Mouse (Mus musculus) neural tube, embryonic 15.5 days (tissue): ENCODE results near the gene Tns1. TPM values are rescaled to one million over a fixed set of nuclear protein-coding genes. Genes with fewer than 3 reads are reported as not detected.
"Not testable (repeated sequence)": the region's sequence is repeated elsewhere in the genome, so short reads cannot be mapped to it uniquely, and the experiment has no call there.

Source experiments
- ATAC-seq: fragments of 200-750 bp; cut with Nextera tagmentation; 2 replicates; pipeline ENCODE4 v1.8.0; 2017; ENCODE audit warnings: mild to moderate bottlenecking, moderate TSS enrichment, moderate library complexity; ENCODE audit not compliant: low FRiP score
- H3K27ac ChIP-seq: fragments of 300-500 bp; sonication (generic); replicated peaks from 2 replicates; pipeline ENCODE4 v1.5.1; 2015; ENCODE audit warnings: mild to moderate bottlenecking, inconsistent platforms
- H3K27me3 ChIP-seq: fragments of 300-500 bp; sonication (generic); replicated peaks from 2 replicates; pipeline ENCODE4 v1.6.1; 2015; ENCODE audit warnings: inconsistent platforms
- H3K36me3 ChIP-seq: fragments of 300-500 bp; sonication (generic); 2 replicates; pipeline ENCODE4 v1.6.1; 2015; ENCODE audit warnings: inconsistent platforms
- H3K4me1 ChIP-seq: fragments of 300-500 bp; sonication (generic); 2 replicates; pipeline ENCODE4 v1.6.1; 2015; ENCODE audit warnings: inconsistent platforms
- H3K4me2 ChIP-seq: fragments of 300-500 bp; sonication (generic); 2 replicates; pipeline ENCODE4 v1.6.1; 2015; ENCODE audit warnings: inconsistent platforms, mild to moderate bottlenecking, moderate library complexity
- H3K4me3 ChIP-seq: fragments of 300-500 bp; sonication (generic); replicated peaks from 2 replicates; pipeline ENCODE4 v1.5.1; 2015; ENCODE audit warnings: mild to moderate bottlenecking, inconsistent platforms
- H3K9ac ChIP-seq: fragments of 300-500 bp; sonication (generic); replicated peaks from 2 replicates; pipeline ENCODE4 v1.6.1; 2015; ENCODE audit warnings: mild to moderate bottlenecking, inconsistent platforms
- H3K9me3 ChIP-seq: fragments of 300-500 bp; sonication (generic); replicated peaks from 2 replicates; pipeline ENCODE4 v1.6.1; 2016; ENCODE audit warnings: inconsistent platforms
- WGBS: fragments of 180-500 bp; shearing (Covaris S2); methylation state at CpG from one replicate; pipeline ENCODE4 v1.1.7; 2015; ENCODE audit warnings: mixed read lengths; 5-methylcytosine and 5-hydroxymethylcytosine counted together
- polyA plus RNA-seq: library from polyadenylated mRNA; unstranded; fragments of >200 nt; fragmentation: Nextera tagmentation; extraction: Ambion mirVana; gene quantifications from 2 replicates; pipeline ENCODE4 v1.2.1, GENCODE M21; 2015

Gene Tns1
- polyA plus RNA-seq, 1 experiment from 2014 or later: 13.3 TPM

DNA sequence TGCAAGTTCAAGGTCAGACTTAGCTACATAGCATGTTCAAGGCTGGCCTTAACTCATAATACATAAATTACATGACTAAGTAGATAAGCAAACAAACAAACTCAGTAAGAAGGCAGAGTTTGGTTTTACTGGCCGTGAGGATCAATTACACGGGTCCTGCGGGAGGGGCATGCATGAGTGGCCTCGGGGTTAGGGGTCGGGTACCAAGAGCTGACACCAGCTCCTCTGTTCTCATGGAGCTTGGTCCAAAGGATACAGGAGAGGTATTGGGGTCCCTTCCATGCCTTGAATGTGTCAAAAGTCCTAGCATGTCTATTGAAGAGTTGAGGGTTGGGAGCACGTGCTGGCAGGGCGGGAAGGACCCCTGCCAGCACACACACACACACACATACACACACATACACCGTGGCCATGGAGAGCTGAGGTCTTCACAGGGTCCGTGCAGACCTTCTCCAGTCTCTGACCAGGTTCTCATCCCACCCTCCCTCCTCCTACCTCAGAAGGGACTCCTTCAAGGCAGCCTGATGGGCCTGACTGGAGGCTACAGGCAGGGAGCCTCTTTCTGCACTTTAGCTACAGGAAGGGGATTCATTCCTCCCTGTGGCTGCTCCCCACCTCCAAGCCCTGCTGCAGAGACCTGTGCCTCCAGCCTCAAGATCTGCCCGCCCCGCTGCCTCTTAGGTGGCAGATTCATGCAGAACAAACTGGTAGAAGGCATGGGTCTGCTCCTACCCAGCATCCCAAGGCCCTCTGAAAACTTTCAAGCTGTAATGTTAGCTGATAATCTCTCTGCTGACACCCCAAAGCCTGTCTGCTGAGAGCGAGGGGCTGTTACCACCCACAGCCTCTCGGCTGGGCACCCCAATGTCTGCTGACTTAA is 215.9 kb downstream of the Tns1 start:
- H3K9ac ChIP-seq: no peak overlapping the region
- peaks cover 9% of the 10 kb centered on the region for H3K4me1 ChIP-seq
- H3K36me3 ChIP-seq: no peaks in the 10 kb centered on the region
- no peak overlapping the region for H3K4me3 ChIP-seq
- H3K27ac ChIP-seq: no peak overlapping the region
- H3K9me3 ChIP-seq: 0 out of 2 replicates have a peak, but pooled peaks cover 3% of the 10 kb centered on the region
- no peak for ATAC-seq
- WGBS: 72% methylated on average over 13 of the region's 13 CpGs
- H3K27me3 ChIP-seq: no peaks in the 10 kb centered on the region
- no peak overlapping the region for H3K4me2 ChIP-seq

DNA sequence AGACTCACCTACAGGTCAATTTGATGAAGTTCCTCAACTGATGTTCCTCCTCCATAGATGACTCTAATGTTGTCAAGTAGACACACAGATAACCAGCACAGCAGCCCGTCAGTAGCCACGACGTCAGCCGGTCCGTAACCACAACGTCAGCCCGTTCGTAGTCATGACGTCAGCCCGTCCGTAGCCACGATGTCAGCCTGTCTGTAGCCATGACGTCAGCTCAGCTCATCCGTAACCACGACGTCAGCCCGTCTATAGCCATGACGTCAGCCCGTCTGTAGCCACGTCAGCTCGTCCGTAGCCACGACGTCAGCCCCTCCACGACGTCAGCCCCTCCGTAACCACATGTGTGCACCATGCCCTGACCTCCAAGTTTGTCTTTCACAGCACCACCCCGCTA is 217.1 kb downstream of the Tns1 start:
- Histone ChIP-seq H3K27ac (no peak overlapping the region), H3K4me3 (no peak overlapping the region), H3K4me2 (no peak overlapping the region), H3K36me3 (no peaks in the 10 kb centered on the region), H3K9ac (no peak overlapping the region), H3K4me1 (peaks cover 16% of the 10 kb centered on the region), H3K9me3 (0 out of 2 replicates have a peak, but pooled peaks cover 3% of the 10 kb centered on the region), H3K27me3 (no peaks in the 10 kb centered on the region)
- ATAC-seq: no peak
- 92% methylated on average over 28 of the region's 28 CpGs for WGBS

DNA sequence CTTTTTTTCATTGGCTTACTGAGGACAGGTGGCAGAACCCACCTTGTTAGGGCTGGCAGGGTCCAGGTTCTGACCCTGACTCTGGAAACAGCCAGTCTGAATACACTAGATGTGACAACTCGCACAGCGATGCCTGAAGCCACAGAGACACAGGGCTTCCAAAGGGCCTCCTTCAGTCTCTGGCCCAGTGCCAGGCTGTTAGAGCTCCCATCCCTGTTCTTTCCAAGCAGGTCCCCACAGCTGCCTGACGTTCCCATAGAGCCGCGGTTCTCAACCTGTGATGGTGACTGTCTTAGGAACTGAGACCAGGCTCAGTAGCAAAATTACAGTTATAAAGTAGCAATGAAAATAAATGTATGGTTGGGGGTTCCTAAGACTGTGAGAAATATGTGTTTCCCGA is 217.9 kb downstream of the Tns1 start:
- Histone ChIP-seq H3K4me2 (no peak overlapping the region), H3K4me3 (no peak overlapping the region), H3K36me3 (no peaks in the 10 kb centered on the region), H3K27ac (no peak overlapping the region), H3K4me1 (peaks cover 21% of the 10 kb centered on the region), H3K9ac (no peak overlapping the region), H3K9me3 (0 out of 2 replicates have a peak, but pooled peaks cover 3% of the 10 kb centered on the region), H3K27me3 (no peaks in the 10 kb centered on the region)
- ATAC-seq: no peak
- WGBS: 51% methylated on average over 6 of the region's 6 CpGs

DNA sequence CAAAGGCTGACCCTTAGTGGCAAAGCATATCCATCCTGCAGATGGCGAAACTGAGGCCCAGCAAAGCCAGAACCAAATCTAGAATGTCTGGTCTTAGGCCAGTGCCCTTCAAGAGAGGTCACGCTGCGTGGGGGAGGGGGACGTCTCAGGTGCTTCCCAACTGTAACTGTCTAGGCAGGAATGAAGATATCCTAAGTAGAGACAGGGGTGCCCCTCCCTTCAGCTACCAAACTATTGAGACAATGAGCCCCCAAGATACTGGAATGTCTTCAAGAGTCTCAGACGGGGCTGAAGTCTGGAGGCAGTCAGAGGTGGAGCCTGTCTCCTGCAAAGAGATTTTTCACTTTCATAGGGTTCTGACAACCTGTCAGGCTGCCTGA is 218.4 kb downstream of the Tns1 start:
- no peak overlapping the region for H3K4me3 ChIP-seq
- H3K27ac ChIP-seq: no peak overlapping the region
- H3K9me3 ChIP-seq: 0 out of 2 replicates have a peak, but pooled peaks cover 3% of the 10 kb centered on the region
- no peak for ATAC-seq
- peaks cover 21% of the 10 kb centered on the region for H3K4me1 ChIP-seq
- 81% methylated on average over 5 of the region's 5 CpGs for WGBS
- H3K4me2 ChIP-seq: no peak overlapping the region
- H3K27me3 ChIP-seq: no peaks in the 10 kb centered on the region
- H3K9ac ChIP-seq: no peak overlapping the region
- H3K36me3 ChIP-seq: no peaks in the 10 kb centered on the region

- no peaks in the 10 kb centered on the region for H3K27me3 ChIP-seq
- WGBS: 54% methylated on average over 10 of the region's 10 CpGs
Observed at GRCm38 (mm10) chr1:73905111-73905810, 219.0 kb downstream of the Tns1 start.

DNA sequence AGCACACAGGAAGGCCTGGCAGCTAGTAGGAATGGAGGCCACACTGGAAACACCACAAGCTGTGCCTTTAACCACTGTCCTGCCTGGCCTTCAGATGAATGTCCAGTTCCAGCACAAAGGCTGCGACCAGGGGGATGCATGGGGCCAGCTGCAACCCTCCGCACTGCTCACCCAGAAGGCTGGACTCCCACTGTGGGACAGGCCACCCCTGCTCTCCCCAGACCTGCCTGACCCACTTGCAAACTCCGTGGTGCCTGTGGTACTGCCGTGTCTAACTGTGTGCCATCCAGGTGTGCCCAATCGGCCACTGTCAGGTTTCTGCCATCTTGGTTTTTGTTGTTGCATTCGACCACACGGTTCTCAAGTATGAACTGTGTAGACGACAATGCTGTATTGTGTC is 219.6 kb downstream of the Tns1 start:
- no peak overlapping the region for H3K9ac ChIP-seq
- no peak overlapping the region for H3K27ac ChIP-seq
- H3K4me1 ChIP-seq: peaks cover 21% of the 10 kb centered on the region
- no peak overlapping the region for H3K4me2 ChIP-seq
- no peaks in the 10 kb centered on the region for H3K36me3 ChIP-seq
- WGBS: 93% methylated on average over 8 of the region's 8 CpGs
- 0 out of 2 replicates have a peak, but pooled peaks cover 3% of the 10 kb centered on the region for H3K9me3 ChIP-seq
- H3K27me3 ChIP-seq: no peaks in the 10 kb centered on the region
- ATAC-seq: no peak
- no peak overlapping the region for H3K4me3 ChIP-seq

More at GRCm38 (mm10) chr1:73905111-73905810, 219.0 kb downstream of the Tns1 start:
- Histone ChIP-seq H3K9ac (no peak overlapping the region), H3K27ac (no peak overlapping the region), H3K4me1 (peaks cover 21% of the 10 kb centered on the region), H3K4me2 (no peak overlapping the region), H3K9me3 (0 out of 2 replicates have a peak, but pooled peaks cover 3% of the 10 kb centered on the region), H3K4me3 (no peak overlapping the region), H3K36me3 (no peaks in the 10 kb centered on the region)
- ATAC-seq: no peak

GRCm38 (mm10) chr1:73903035-73903434 is 221.2 kb downstream of the Tns1 start:
- H3K36me3 ChIP-seq: no peaks in the 10 kb centered on the region
- peak overlapping the region; percentile 6; the same call in 1 of the 2 replicates for H3K27ac ChIP-seq
- ATAC-seq: peak; percentile 33; the same call in 1 of the 2 replicates
- H3K9me3 ChIP-seq: 0 out of 2 replicates have a peak, but pooled peaks cover 3% of the 10 kb centered on the region
- WGBS: 83% methylated on average over 5 of the region's 5 CpGs
- H3K4me1 ChIP-seq: peaks cover 21% of the 10 kb centered on the region
- H3K27me3 ChIP-seq: no peaks in the 10 kb centered on the region
- H3K4me2 ChIP-seq: no peak overlapping the region
- no peak overlapping the region for H3K4me3 ChIP-seq
- H3K9ac ChIP-seq: no peak overlapping the region

DNA sequence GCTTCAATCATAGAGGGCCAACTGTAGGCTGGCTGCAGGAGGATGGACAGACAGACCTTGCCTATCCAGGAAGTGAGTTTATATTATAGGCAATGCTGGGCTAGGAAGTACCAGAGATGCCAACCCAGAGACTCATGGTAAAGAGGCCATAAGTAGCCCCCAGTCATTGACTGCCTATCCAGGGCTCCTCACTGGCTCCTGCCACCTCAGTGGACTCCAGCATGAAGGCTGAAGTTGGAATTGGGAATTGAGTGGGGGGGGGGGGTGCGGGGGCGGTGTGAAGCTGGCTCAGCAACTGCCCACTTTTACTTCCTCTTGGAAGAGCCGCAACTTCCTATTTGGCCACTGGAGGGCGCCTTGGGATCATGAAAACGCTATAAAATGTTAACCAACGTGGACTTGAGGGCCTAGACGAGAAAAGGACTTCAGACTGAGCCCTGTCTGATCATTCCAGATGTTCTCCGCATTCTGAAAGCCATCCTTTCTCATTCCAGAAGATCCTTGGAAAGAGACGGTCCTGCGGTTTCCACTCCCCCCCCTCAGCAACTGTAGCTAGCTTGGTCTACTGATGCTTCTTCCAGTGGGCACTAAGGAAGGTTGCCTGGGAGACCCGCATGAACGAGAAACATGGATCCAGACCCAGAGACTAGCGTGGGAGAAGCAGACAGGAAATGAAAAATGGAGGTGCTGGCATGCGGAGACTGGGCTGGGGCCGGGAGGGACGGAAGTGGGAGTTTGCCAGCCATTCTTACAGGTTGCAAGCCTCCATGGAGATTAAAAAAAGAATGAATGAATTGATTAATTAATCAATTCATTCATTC is 221.9 kb downstream of the Tns1 start:
- Histone ChIP-seq H3K27me3 (no peaks in the 10 kb centered on the region), H3K4me2 (peak overlapping the region; percentile 1; the same call in 1 of the 2 replicates), H3K4me3 (no peak overlapping the region), H3K4me1 (peaks cover 21% of the 10 kb centered on the region), H3K36me3 (no peaks in the 10 kb centered on the region), H3K9ac (no peak overlapping the region), H3K27ac (peak overlapping the region; percentile 6; the same call in 1 of the 2 replicates), H3K9me3 (0 out of 2 replicates have a peak, but pooled peaks cover 3% of the 10 kb centered on the region)
- ATAC-seq: peak; percentile 64
- WGBS: 9% methylated on average over 16 of the region's 16 CpGs

GRCm38 (mm10) chr1:73901496-73901899 is 222.8 kb downstream of the Tns1 start:
- H3K4me1 ChIP-seq: peaks cover 20% of the 10 kb centered on the region
- H3K27me3 ChIP-seq: no peaks in the 10 kb centered on the region
- no peak overlapping the region for H3K27ac ChIP-seq
- no peak overlapping the region for H3K4me2 ChIP-seq
- H3K9ac ChIP-seq: no peak overlapping the region
- 7% methylated on average over 3 of the region's 3 CpGs for WGBS
- ATAC-seq: peak; percentile 33; the same call in 1 of the 2 replicates
- H3K4me3 ChIP-seq: no peak overlapping the region
- no peaks in the 10 kb centered on the region for H3K36me3 ChIP-seq
- no peaks in the 10 kb centered on the region for H3K9me3 ChIP-seq

DNA sequence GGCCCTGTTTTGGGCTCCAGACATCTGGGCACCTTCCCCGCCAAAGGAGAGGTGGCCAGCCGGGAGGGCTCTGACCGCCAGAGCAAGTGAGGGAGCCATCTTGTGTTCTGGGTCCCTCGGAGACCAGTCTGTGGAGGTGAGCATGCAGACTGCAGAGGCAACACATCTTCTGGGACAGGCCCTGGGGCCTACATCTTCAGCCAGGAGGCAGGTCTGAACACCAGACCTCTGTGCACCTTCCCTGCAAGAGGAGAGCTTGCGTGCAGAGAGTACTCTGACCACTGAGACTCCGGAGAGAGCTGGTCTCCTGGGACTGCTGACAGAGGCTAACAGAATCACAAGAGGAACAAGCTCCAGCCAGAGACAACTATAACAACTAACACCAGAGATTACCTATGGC is 228.8 kb downstream of the Tns1 start:
- H3K27me3 ChIP-seq, H3K4me3 ChIP-seq, H3K36me3 ChIP-seq, H3K4me1 ChIP-seq, H3K4me2 ChIP-seq, ATAC-seq, H3K9ac ChIP-seq, H3K9me3 ChIP-seq, H3K27ac ChIP-seq: not testable (repeated sequence)
- 98% methylated on average over 6 of the region's 6 CpGs for WGBS

DNA sequence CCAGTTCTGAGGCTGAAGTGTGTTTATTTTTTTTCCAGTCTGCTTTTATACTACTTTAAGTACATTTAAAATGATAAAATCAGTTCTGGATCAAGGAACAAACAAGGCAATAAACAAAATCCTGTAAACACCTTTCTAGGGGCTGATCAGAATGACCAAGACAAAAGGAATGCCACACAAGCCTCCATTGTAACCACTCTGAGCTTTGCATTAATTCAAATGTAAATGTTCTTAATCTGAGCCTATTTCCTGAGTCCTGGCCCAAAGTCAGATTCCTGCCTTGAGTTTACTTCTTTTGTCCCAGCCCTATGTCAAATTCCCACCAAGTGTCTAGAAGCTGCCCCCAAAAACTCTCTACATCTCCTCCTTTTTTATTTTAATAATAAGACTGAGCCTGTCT is 243.5 kb downstream of the Tns1 start:
- Histone ChIP-seq H3K36me3 (no peaks in the 10 kb centered on the region), H3K9ac (no peak overlapping the region), H3K4me1 (no peaks in the 10 kb centered on the region), H3K4me3 (no peak overlapping the region), H3K27me3 (no peaks in the 10 kb centered on the region), H3K27ac (no peak overlapping the region), H3K4me2 (no peak overlapping the region), H3K9me3 (no peaks in the 10 kb centered on the region)
- ATAC-seq: no peak
